Mouse (Mus musculus) midbrain, embryonic 16.5 days (tissue): ENCODE results near the gene Mki67. TPM values are rescaled to one million over a fixed set of nuclear protein-coding genes. Genes with fewer than 3 reads are reported as not detected.

Experiments used
- ATAC-seq: fragments of 200-750 bp; cut with Nextera tagmentation; 2 replicates; pipeline ENCODE4 v1.8.0; 2017; ENCODE audit warnings: moderate TSS enrichment
- H3K27ac ChIP-seq: fragments of 300-500 bp; sonication (generic); 2 replicates; pipeline ENCODE4 v1.5.1; 2014; ENCODE audit warnings: mild to moderate bottlenecking, low read length, mixed read lengths
- H3K27me3 ChIP-seq: fragments of 300-500 bp; sonication (generic); 2 replicates; pipeline ENCODE4 v1.6.1; 2014; ENCODE audit warnings: low read depth, low read length, mixed read lengths; ENCODE audit not compliant: control insufficient read depth, insufficient read depth
- H3K36me3 ChIP-seq: fragments of 300-500 bp; sonication (generic); 2 replicates; pipeline ENCODE4 v1.6.1; 2014; ENCODE audit warnings: mild to moderate bottlenecking, low read length, moderate library complexity, mixed read lengths; ENCODE audit not compliant: control insufficient read depth, insufficient read depth
- H3K4me1 ChIP-seq: fragments of 300-500 bp; sonication (generic); 2 replicates; pipeline ENCODE4 v1.6.1; 2014; ENCODE audit warnings: mild to moderate bottlenecking, low read length, mixed read lengths; ENCODE audit not compliant: control insufficient read depth, insufficient read depth
- H3K4me2 ChIP-seq: fragments of 300-500 bp; sonication (generic); 2 replicates; pipeline ENCODE4 v1.6.1; 2014; ENCODE audit warnings: mild to moderate bottlenecking, low read length, mixed read lengths
- H3K4me3 ChIP-seq: fragments of 300-500 bp; sonication (generic); 2 replicates; pipeline ENCODE4 v1.5.1; 2014; ENCODE audit warnings: low read depth, mild to moderate bottlenecking, low read length, moderate library complexity, mixed read lengths
- H3K9ac ChIP-seq: fragments of 300-500 bp; sonication (generic); 2 replicates; pipeline ENCODE4 v1.6.1; 2014; ENCODE audit warnings: low read depth, low read length, mixed read lengths
- H3K9me3 ChIP-seq: fragments of 300-500 bp; sonication (generic); replicated peaks from 2 replicates; pipeline ENCODE4 v1.6.1; 2014; ENCODE audit warnings: mild to moderate bottlenecking, low read length, mixed read lengths; ENCODE audit not compliant: control insufficient read depth, poor library complexity, severe bottlenecking
- WGBS: fragments of 180-500 bp; shearing (Covaris S2); extraction: QIAGEN DNeasy Blood & Tissue Kit; methylation state at CpG from one replicate; pipeline ENCODE4 v1.1.7; 2014; 5-methylcytosine and 5-hydroxymethylcytosine counted together
- polyA plus RNA-seq: library from polyadenylated mRNA; unstranded; fragments of >200 nt; fragmentation: Nextera tagmentation; extraction: Ambion mirVana; gene quantifications from 2 replicates; pipeline ENCODE4 v1.2.1, GENCODE M21; 2015

The Mki67 gene
- polyA plus RNA-seq, 1 experiment from 2014 or later, result 3.3 TPM

DNA sequence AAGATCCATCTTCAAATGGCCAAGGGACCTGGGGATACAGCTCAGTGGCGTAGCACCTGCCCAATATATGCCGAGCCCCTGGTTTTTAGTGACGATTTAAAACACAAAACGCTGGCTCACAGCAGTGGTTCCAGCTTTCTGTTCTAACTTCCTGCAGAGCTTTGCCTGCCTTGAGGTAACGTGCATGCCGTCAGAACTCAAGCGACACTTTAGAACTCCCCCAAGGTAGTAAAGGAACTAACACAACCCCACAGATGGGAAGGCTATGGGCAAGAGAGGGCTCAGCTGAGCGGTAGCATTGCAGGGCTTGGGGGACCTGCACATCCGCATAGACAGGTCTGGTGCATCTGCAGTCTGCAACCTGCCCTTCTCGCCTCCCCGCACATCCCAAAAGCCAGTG is 63.4 kb downstream of the Mki67 start:
- Histone ChIP-seq H3K27ac (no peak overlapping the region), H3K4me3 (no peak overlapping the region), H3K4me2 (no peak overlapping the region), H3K9ac (0 out of 2 replicates have a peak overlapping the region, but pooled peaks have one; percentile 3), H3K27me3 (no peaks in the 10 kb centered on the region; the same call in 1 of the 2 replicates), H3K36me3 (no peaks in the 10 kb centered on the region), H3K9me3 (no peaks in the 10 kb centered on the region), H3K4me1 (no peaks in the 10 kb centered on the region)
- no peak for ATAC-seq
- 68% methylated on average over 11 of the region's 11 CpGs for WGBS

DNA sequence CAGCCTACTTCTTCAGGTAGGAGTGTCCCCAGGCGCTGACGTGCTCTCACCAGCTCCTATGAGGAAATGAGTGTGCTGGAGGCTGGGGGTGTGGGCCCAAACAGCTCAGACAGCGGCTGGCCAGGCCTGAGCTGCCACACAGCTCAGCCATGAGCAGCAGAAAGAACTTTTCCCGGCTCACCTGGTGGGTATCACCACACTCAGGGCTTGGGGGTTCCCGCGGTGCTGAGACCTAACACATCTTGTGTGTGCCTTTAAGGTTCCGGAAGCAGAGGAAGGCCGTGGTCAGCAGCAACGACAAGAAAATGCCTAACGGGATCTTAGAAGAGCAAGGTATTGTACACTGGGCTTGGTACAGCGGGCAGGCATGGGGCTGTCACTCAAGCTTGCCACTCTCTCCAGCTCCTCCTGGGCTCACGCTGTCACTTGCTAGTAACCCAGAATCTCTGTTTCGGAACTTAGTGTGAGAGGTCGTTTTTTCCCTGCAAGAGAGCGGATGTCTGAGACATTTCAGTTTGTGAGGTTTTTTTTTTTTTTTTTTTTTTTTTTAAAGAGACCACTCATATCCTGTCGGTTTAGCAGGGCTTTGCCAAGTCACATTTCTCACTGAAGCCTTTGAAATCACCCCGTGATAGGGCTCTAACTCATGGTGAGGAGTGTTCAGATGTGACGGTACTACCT is 64.2 kb downstream of the Mki67 start:
- no peaks in the 10 kb centered on the region for H3K36me3 ChIP-seq
- no peak overlapping the region for H3K27ac ChIP-seq
- 66% methylated on average over 18 of the region's 18 CpGs for WGBS
- no peak overlapping the region for H3K9ac ChIP-seq
- no peaks in the 10 kb centered on the region for H3K27me3 ChIP-seq
- no peak overlapping the region for H3K4me2 ChIP-seq
- H3K4me3 ChIP-seq, result no peak overlapping the region
- no peak for ATAC-seq
- H3K4me1 ChIP-seq, result no peaks in the 10 kb centered on the region
- no peaks in the 10 kb centered on the region for H3K9me3 ChIP-seq

DNA sequence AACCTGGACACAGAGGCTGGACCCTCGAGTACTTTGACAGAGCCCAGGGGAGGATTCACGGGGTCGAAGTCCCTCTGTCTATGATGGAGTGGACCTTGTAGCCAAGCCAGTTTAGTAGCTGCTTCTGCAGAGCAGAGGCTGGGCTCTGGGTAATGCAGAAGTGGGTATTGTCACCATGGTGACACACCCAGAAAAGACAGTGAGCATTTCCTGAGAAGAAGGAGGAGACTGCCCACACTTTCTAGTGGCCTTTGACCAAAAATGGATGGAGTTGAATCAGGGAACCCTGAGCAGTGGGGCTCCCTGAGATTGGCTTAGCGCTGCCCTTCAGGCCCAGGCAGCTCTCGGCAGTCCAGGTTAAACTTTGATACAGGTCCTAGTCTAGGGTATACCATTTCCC is 66.1 kb downstream of the Mki67 start:
- H3K27me3 ChIP-seq, result no peaks in the 10 kb centered on the region
- no peaks in the 10 kb centered on the region for H3K4me1 ChIP-seq
- H3K4me3 ChIP-seq, result no peak overlapping the region
- no peak overlapping the region for H3K9ac ChIP-seq
- H3K27ac ChIP-seq, result no peak overlapping the region
- H3K4me2 ChIP-seq, result no peak overlapping the region
- H3K9me3 ChIP-seq, result no peaks in the 10 kb centered on the region
- no peak for ATAC-seq
- no peaks in the 10 kb centered on the region for H3K36me3 ChIP-seq
- WGBS, result 85% methylated on average over 5 of the region's 5 CpGs

DNA sequence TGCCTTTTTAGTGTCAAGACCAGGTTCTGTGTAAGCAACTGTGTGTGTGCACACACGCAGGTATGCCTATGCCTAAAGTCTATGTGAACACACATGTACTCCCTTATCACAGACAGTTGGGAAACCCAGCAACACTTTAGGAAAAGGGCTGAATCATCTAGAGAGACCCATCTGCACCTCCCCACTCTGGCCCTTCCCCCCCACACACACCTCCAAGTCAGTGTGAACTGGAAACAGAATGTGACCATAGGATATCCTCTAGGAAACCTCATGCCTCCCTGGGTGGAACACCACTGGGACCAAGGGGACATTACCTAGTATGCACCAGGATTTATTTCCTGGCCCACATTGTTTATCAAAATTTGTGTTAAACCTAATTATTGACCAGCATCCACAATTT is 66.9 kb downstream of the Mki67 start:
- Histone ChIP-seq H3K9ac (no peak overlapping the region), H3K27ac (no peak overlapping the region), H3K36me3 (no peaks in the 10 kb centered on the region), H3K27me3 (no peaks in the 10 kb centered on the region), H3K4me1 (no peaks in the 10 kb centered on the region), H3K4me2 (no peak overlapping the region), H3K9me3 (no peaks in the 10 kb centered on the region; the same call in 1 of the 2 replicates), H3K4me3 (no peak overlapping the region)
- no peak for ATAC-seq
- 95% methylated on average over 1 of the region's 1 CpGs for WGBS

DNA sequence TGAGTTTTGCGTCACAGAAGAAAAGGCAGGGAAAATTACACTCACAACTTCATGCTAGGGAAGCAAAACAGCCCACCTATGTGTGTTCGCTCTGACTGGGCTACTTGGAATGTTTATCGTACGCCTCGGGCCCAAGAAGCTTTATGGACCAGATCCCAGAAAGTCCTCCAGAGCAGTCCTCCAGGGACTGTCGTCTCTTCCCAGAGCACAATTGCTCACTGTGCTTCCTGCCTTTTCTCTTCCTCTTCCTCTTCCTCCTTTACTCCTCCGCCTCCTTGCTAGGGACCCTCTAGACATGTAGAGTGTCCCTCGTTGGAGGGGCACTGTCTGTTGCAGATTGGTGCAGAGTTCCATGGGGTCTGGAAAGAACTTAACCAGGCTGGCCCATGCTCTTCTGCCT is 67.3 kb downstream of the Mki67 start:
- WGBS, result 94% methylated on average over 8 of the region's 8 CpGs
- no peak overlapping the region for H3K4me2 ChIP-seq
- no peaks in the 10 kb centered on the region for H3K27me3 ChIP-seq
- H3K9ac ChIP-seq, result no peak overlapping the region
- no peak for ATAC-seq
- no peaks in the 10 kb centered on the region for H3K4me1 ChIP-seq
- no peak overlapping the region for H3K27ac ChIP-seq
- H3K9me3 ChIP-seq, result no peaks in the 10 kb centered on the region; the same call in 1 of the 2 replicates
- no peaks in the 10 kb centered on the region for H3K36me3 ChIP-seq
- no peak overlapping the region for H3K4me3 ChIP-seq

DNA sequence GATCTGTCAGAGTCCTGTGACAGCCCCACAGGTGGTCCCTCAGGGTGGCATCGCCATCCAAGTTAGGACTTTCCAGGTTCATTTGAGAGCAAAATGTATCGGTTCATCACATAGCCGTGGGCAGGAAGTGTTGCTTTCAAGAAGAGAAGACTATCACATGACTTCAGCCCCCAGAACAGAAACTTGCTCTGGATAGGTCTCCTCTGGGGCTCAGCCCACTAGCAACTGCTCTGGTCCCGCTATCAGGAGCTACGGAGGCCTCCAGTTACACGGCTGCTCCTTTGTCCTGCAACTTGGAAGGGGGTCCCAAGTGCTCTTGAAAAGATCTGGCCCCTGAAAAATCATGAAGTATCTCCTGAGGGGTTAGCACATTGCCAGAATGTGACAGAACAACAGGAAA is 69.2 kb downstream of the Mki67 start:
- Histone ChIP-seq H3K27ac (no peak overlapping the region), H3K36me3 (no peaks in the 10 kb centered on the region), H3K9ac (no peak overlapping the region), H3K9me3 (no peaks in the 10 kb centered on the region; the same call in 1 of the 2 replicates), H3K4me2 (no peak overlapping the region), H3K27me3 (no peaks in the 10 kb centered on the region), H3K4me1 (no peaks in the 10 kb centered on the region), H3K4me3 (no peak overlapping the region)
- no peak for ATAC-seq
- 73% methylated on average over 6 of the region's 6 CpGs for WGBS

DNA sequence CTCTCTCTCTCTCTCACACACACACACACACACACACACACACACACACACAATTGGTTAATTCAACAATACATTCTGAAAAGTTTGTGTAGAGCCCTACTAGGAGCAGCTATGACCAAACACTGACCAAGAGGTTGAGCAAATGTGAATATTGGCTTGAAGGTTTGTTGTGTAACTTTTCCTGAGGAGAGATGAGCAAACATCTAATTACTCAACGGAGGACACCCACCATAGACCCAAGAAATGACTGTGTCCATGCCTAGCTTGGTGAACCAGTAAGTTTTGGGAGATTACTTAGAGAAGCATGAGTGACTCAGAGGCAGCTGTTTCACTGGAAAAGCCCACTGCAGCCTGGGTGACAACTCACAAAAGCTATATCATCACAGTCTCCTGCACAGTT is 71.7 kb downstream of the Mki67 start:
- no peak for ATAC-seq
- Histone ChIP-seq H3K4me3 (no peak overlapping the region), H3K9ac (no peak overlapping the region), H3K4me2 (no peak overlapping the region), H3K9me3 (no peaks in the 10 kb centered on the region; the same call in 1 of the 2 replicates), H3K27me3 (no peaks in the 10 kb centered on the region), H3K36me3 (no peaks in the 10 kb centered on the region), H3K4me1 (0 out of 2 replicates have a peak, but pooled peaks cover 2% of the 10 kb centered on the region), H3K27ac (no peak overlapping the region)
- 93% methylated on average over 1 of the region's 1 CpGs for WGBS

DNA sequence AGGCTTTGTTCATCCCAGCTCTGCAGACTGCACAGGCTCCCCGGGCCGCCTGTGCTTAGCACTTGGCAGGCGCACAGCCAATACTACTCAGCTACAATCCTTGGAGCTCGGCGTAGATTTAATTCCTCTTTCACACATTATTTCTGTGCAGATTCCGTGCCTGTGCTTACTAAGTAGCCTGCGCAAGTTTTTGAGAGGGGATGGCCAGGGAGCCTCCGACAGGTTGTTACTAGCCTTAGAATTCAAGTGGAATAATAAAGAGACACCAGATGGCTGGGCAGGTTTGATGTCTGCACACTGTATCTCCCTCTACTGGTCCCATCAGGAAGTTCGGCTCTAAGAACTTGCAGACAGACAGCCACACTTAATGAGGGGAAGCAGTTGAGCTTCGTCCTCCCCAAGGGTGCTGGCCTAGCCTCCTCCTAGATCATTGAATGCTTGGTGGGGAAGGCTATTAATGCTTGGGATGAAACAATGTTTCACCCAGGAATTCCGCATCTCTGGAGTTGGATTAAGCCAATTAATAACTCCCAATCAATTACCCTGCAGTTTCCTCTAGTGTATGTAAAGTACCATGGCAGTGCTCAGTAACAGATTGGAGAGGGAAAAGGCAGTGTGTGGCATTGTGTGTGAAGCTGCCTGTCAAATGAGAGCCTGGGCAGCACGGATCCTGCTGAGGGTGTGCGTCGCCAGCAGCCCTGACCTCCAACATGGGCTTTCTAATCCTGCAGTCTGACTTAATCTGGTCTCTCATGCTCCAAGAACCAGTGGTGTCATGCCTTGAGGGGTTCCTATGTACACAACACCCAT is 74.3 kb downstream of the Mki67 start:
- no peaks in the 10 kb centered on the region for H3K36me3 ChIP-seq
- ATAC-seq, result peak; percentile 76
- no peaks in the 10 kb centered on the region; the same call in 1 of the 2 replicates for H3K9me3 ChIP-seq
- H3K9ac ChIP-seq, result no peak overlapping the region
- H3K4me1 ChIP-seq, result peaks cover 9% of the 10 kb centered on the region; the same call in 1 of the 2 replicates
- H3K27ac ChIP-seq, result peak overlapping the region; percentile 35; the same call in 1 of the 2 replicates
- H3K27me3 ChIP-seq, result no peaks in the 10 kb centered on the region
- H3K4me3 ChIP-seq, result no peak overlapping the region
- H3K4me2 ChIP-seq, result peak overlapping the region; percentile 26; the same call in 1 of the 2 replicates
- WGBS, result 33% methylated on average over 14 of the region's 14 CpGs
